13 mouse cellular contexts compared by ENCODE assay signal in the genomic region with DNA sequence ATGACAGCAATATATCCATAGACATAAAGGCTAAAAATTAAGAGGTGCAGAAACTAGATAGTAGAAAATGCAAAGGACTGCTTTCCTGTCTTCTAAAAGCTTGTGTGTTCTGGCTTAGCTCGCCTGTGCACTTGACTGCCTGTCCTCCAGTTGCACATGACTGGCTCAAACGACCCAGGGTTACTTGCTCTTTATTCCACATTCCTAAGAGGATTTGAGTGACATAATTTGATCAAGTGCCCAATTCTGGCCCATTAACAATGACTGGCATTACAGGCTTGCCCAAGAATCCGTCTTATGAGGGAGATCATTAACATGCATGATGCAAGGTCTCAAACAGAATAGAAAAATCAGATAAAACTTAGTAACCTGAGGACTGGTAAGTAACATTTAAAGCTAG. TPM values are rescaled to one million over a fixed set of nuclear protein-coding genes. Genes with fewer than 3 reads are reported as not detected.
DNase-seq lines count a peak whose midpoint lies in the region; ATAC-seq lines count a peak whose summit lies in the region.
"Had no signal": no experiment of that assay in that cellular context is flagged by ENCODE, and none has a peak within 500 bp of the region (broad histone marks: within the 10 kb centered on the region; RNA-seq: fewer than 3 reads in every experiment).

No protein-coding gene starts in this region.

- H3K36me3 ChIP-seq in kidney, embryonic 14.5 days (ENCODE audit: control insufficient read depth, insufficient read depth, low read length), result peaks cover 79% of the 10 kb centered on the region
- peaks cover 62% of the 10 kb centered on the region for H3K36me3 ChIP-seq in midbrain, embryonic 15.5 days (replicated peaks)

- H3K27me3 ChIP-seq in kidney, embryonic 14.5 days (ENCODE audit: control insufficient read depth, insufficient read depth, low read length), result no peaks in the 10 kb centered on the region
- no peaks in the 10 kb centered on the region for H3K27me3 ChIP-seq in midbrain, embryonic 15.5 days (replicated peaks)

- ATAC-seq in kidney, embryonic 14.5 days (ENCODE audit: low FRiP score, low TSS enrichment), result no peak
- no peak for ATAC-seq in midbrain, embryonic 15.5 days (replicated peaks)

- no peak overlapping the region for H3K4me2 ChIP-seq in kidney, embryonic 14.5 days (replicated peaks; ENCODE audit: low read depth, low read length)
- H3K4me2 ChIP-seq in midbrain, embryonic 15.5 days, result no peak overlapping the region
- H3K4me2 ChIP-seq: heart, embryonic 11.5 days had no signal

- DNase-seq in adrenal gland, postnatal 10 days, result peak; percentile 39
- no peak for DNase-seq in adrenal gland, adult 18-20 months (ENCODE audit: low spot score in 2 of 2)
- DNase-seq in kidney, adult 8-10 months, result peak; percentile 72 to 91
- peak; percentile 63 for DNase-seq in lung, postnatal 10 days
- no peak for DNase-seq in ovary, adult 18-20 months (ENCODE audit: low spot score)
- DNase-seq: cerebellum, postnatal 10 days; gastrocnemius, postnatal 25 days; heart, postnatal 36 days; left cerebral cortex, postnatal 4 days had no signal

- no peak overlapping the region for H3K4me3 ChIP-seq in kidney, embryonic 14.5 days (ENCODE audit: low read length)
- no peak overlapping the region for H3K4me3 ChIP-seq in brown adipose tissue, adult 24 weeks (ENCODE audit: insufficient read depth, low read depth, low read length)
- H3K4me3 ChIP-seq in midbrain, embryonic 15.5 days, result no peak overlapping the region

- H3K4me1 ChIP-seq in kidney, embryonic 14.5 days (ENCODE audit: control insufficient read depth, insufficient read depth, low read length), result no peaks in the 10 kb centered on the region
- peaks cover 8% of the 10 kb centered on the region for H3K4me1 ChIP-seq in brown adipose tissue, adult 24 weeks (ENCODE audit: control insufficient read depth, insufficient read depth, insufficient read length, low read length)
- H3K4me1 ChIP-seq in midbrain, embryonic 15.5 days, result no peaks in the 10 kb centered on the region

- no peak overlapping the region for H3K27ac ChIP-seq in kidney, embryonic 14.5 days (ENCODE audit: low read depth, low read length)
- H3K27ac ChIP-seq in brown adipose tissue, adult 24 weeks (replicated peaks; ENCODE audit: low read depth, low read length), result peak overlapping the region; percentile 49
- H3K27ac ChIP-seq in midbrain, embryonic 15.5 days, result no peak overlapping the region

- 61% methylated on average over 3 of the region's 3 CpGs for WGBS in kidney, embryonic 14.5 days
- 35% methylated on average over 3 of the region's 3 CpGs for WGBS in midbrain, embryonic 15.5 days

- H3K9me3 ChIP-seq in kidney, embryonic 14.5 days (ENCODE audit: control insufficient read depth, low read length), result no peaks in the 10 kb centered on the region
- no peaks in the 10 kb centered on the region for H3K9me3 ChIP-seq in midbrain, embryonic 15.5 days

- no peak overlapping the region for H3K9ac ChIP-seq in kidney, embryonic 14.5 days (ENCODE audit: low read depth, low read length)
- H3K9ac ChIP-seq in midbrain, embryonic 15.5 days, result no peak overlapping the region

RNA-seq across cellular contexts. Expression of gene Setd5, which starts 14.9 kb away (rescaled TPM):
- 100 to 1,000 TPM in 1 of 2 experiments, 10 to 100 TPM in 1; 84.7 to 117 TPM for total RNA-seq in adrenal gland, postnatal 10 days (2021)
- total RNA-seq in adrenal gland, adult 18-20 months (2021), result 10 to 100 TPM; 72.2 to 86.2 TPM
- 88.6 and 107 TPM in 2 replicates for polyA plus RNA-seq in kidney, embryonic 14.5 days (2014; fragmentation: Nextera tagmentation; extraction: Ambion mirVana)
- polyA plus RNA-seq in brown adipose tissue, adult 24 weeks (2012; ENCODE audit: insufficient read depth, insufficient read length, missing spikeins), result 17.0 and 19.0 TPM in 2 replicates
- 46.8 and 47.1 TPM in 2 replicates for polyA plus RNA-seq in midbrain, embryonic 15.5 days (2015; fragmentation: Nextera tagmentation; extraction: Ambion mirVana)

RNA-seq across cellular contexts. Expression of gene Thumpd3, which starts 16.2 kb away (rescaled TPM):
- 10 to 100 TPM; 30.9 to 35.1 TPM for total RNA-seq in adrenal gland, postnatal 10 days (2021)
- total RNA-seq in adrenal gland, adult 18-20 months (2021), result 10 to 100 TPM; 38.6 to 40.9 TPM
- polyA plus RNA-seq in kidney, embryonic 14.5 days (2014; fragmentation: Nextera tagmentation; extraction: Ambion mirVana), result 50.8 and 56.9 TPM in 2 replicates
- 25.4 and 34.9 TPM in 2 replicates for polyA plus RNA-seq in brown adipose tissue, adult 24 weeks (2012; ENCODE audit: insufficient read depth, insufficient read length, missing spikeins)
- 54.1 and 56.2 TPM in 2 replicates for polyA plus RNA-seq in midbrain, embryonic 15.5 days (2015; fragmentation: Nextera tagmentation; extraction: Ambion mirVana)

Comparison
In these comparisons a context has a peak if more than half of its experiments do, and no peak if none do; other contexts are left out.
1. DNase-seq: peak in adrenal gland, postnatal 10 days (single experiment), kidney, adult 8-10 months (2 of 2) and lung, postnatal 10 days (single experiment); none in adrenal gland, adult 18-20 months (0 of 2) and ovary, adult 18-20 months (single experiment).